Mouse (Mus musculus) cortical plate, adult 2 months (tissue): Measurements from ENCODE around the gene Pigw. TPM values are rescaled to one million over a fixed set of nuclear protein-coding genes. Genes with fewer than 3 reads are reported as not detected.
A peak's percentile ranks its signal among the peaks of the same experiment; 100 is the strongest.
"Not testable (repeated sequence)": the region's sequence is repeated elsewhere in the genome, so short reads cannot be mapped to it uniquely, and the experiment has no call there.

Experiments
- H3K27ac ChIP-seq: fragments of 200-500 bp; 2 replicates; pipeline ENCODE4 v1.5.1; 2012; ENCODE audit warnings: low read length, control low read depth, inconsistent platforms; ENCODE audit not compliant: insufficient read depth
- H3K4me1 ChIP-seq: fragments of 200-500 bp; 2 replicates; pipeline ENCODE4 v1.6.1; 2011; ENCODE audit warnings: low read length; ENCODE audit not compliant: control insufficient read depth, insufficient read depth
- H3K4me3 ChIP-seq: fragments of 200-500 bp; 2 replicates; pipeline ENCODE4 v1.5.1; 2011; ENCODE audit warnings: mild to moderate bottlenecking, low read length, control low read depth; ENCODE audit not compliant: insufficient read depth
- CTCF ChIP-seq: fragments of 200-500 bp; IDR thresholded peaks from 2 replicates; pipeline ENCODE4 v1.5.1; 2011; ENCODE audit warnings: mild to moderate bottlenecking, control low read depth, low read length; ENCODE audit not compliant: insufficient read depth; ENCODE audit errors: extremely low read depth
- POLR2A ChIP-seq: fragments of 200-500 bp; IDR thresholded peaks from 2 replicates; pipeline ENCODE4 v1.6.1; 2011; ENCODE audit warnings: mild to moderate bottlenecking, low read length, control low read depth; ENCODE audit not compliant: insufficient read depth; ENCODE audit errors: extremely low read depth
- polyA plus RNA-seq: library from polyadenylated mRNA; depleted of rRNA; stranded (reverse); fragments of >200 nt; gene quantifications from 2 replicates; pipeline ENCODE4 v1.2.3, GENCODE M21; 2012

The Pigw gene
- polyA plus RNA-seq, 1 experiment = 4.0 TPM

GRCm38 (mm10) chr11:84868786-84869259 lies 11.3 kb downstream of the Pigw start:
- H3K4me1 ChIP-seq = peaks cover 4% of the 10 kb centered on the region
- no peak for TF ChIP-seq POLR2A
- no peak for TF ChIP-seq CTCF
- H3K27ac ChIP-seq = no peak overlapping the region

GRCm38 (mm10) chr11:84867586-84867985 lies 12.5 kb downstream of the Pigw start:
- H3K4me3 ChIP-seq = no peak overlapping the region
- H3K4me1 ChIP-seq = peaks cover 4% of the 10 kb centered on the region
- no peak for TF ChIP-seq POLR2A
- TF ChIP-seq CTCF = no peak
- no peak overlapping the region for H3K27ac ChIP-seq

More at GRCm38 (mm10) chr11:84868786-84869259, 11.3 kb downstream of the Pigw start:
- peak overlapping the region; percentile 89; the same call in 1 of the 2 replicates for H3K4me3 ChIP-seq

- Histone ChIP-seq H3K4me3 (no peak overlapping the region), H3K27ac (no peak overlapping the region), H3K4me1 (peaks cover 4% of the 10 kb centered on the region)
- TF ChIP-seq CTCF = no peak
- TF ChIP-seq POLR2A = no peak
Measured at GRCm38 (mm10) chr11:84865268-84865667, 14.8 kb downstream of the Pigw start.

- Histone ChIP-seq H3K4me3 (no peak overlapping the region), H3K4me1 (no peaks in the 10 kb centered on the region), H3K27ac (no peak overlapping the region)
- no peak for TF ChIP-seq POLR2A
- TF ChIP-seq CTCF = no peak
Measured at GRCm38 (mm10) chr11:84855285-84855684, 24.8 kb downstream of the Pigw start.

GRCm38 (mm10) chr11:84847475-84848090 lies 32.5 kb downstream of the Pigw start:
- no peaks in the 10 kb centered on the region for H3K4me1 ChIP-seq
- no peak for TF ChIP-seq POLR2A
- no peak for TF ChIP-seq CTCF
- H3K27ac ChIP-seq = no peak overlapping the region
- H3K4me3 ChIP-seq = no peak overlapping the region

- Histone ChIP-seq H3K27ac (no peak overlapping the region), H3K4me3 (no peak overlapping the region), H3K4me1 (no peaks in the 10 kb centered on the region)
- no peak for TF ChIP-seq POLR2A
- TF ChIP-seq CTCF = no peak
Measured at GRCm38 (mm10) chr11:84846741-84847474, 33.2 kb downstream of the Pigw start.

GRCm38 (mm10) chr11:84839330-84839729 lies 40.8 kb downstream of the Pigw start:
- Histone ChIP-seq H3K4me3 (no peak overlapping the region), H3K4me1 (no peaks in the 10 kb centered on the region), H3K27ac (no peak overlapping the region)
- no peak for TF ChIP-seq POLR2A
- TF ChIP-seq CTCF = no peak

- peak overlapping the region; percentile 6; the same call in 1 of the 2 replicates for H3K27ac ChIP-seq
- H3K4me3 ChIP-seq = peak overlapping the region; percentile 93; the same call in 1 of the 2 replicates
- H3K4me1 ChIP-seq = not testable (repeated sequence)
Measured at GRCm38 (mm10) chr11:84829495-84829894, 50.6 kb downstream of the Pigw start.

GRCm38 (mm10) chr11:84828516-84829399 lies 51.3 kb downstream of the Pigw start, which contains the start of gene Dhrs11:
Gene Dhrs11, minus strand, starts transcription at chr11:84828994.
- H3K4me1 ChIP-seq = peaks cover 6% of the 10 kb centered on the region; the same call in 1 of the 2 replicates
- no peak for TF ChIP-seq CTCF
- 0 out of 2 replicates have a peak, but pooled peaks have one; percentile 12 for TF ChIP-seq POLR2A
- peak within 1 kb of the TSS; percentile 93 for H3K4me3 ChIP-seq
- peak within 1 kb of the TSS; percentile 67; the same call in 1 of the 2 replicates for H3K27ac ChIP-seq
